Mouse (Mus musculus) megakaryocyte, embryonic 14.5 days (primary cell): ENCODE results near the gene Src.

Source experiments
- FLI1 ChIP-seq: IDR thresholded peaks from 2 replicates; pipeline ENCODE4 v1.6.1; 2012; ENCODE audit warnings: low read length, inconsistent platforms, mixed read lengths
- GATA1 ChIP-seq: IDR thresholded peaks from 3 replicates; pipeline ENCODE4 v1.6.1; 2012; ENCODE audit warnings: mixed read lengths, low read length, inconsistent platforms, borderline replicate concordance

- TF ChIP-seq GATA1 (no peak), FLI1 (no peak)
These were observed 46.5 kb upstream of the Src start for GRCm38 (mm10) chr2:157371696-157372095.
